Mouse (Mus musculus): ENCODE data around the gene Emilin1.

The Emilin1 gene

GRCm38 (mm10) chr5:30959198-30959854 lies 46.1 kb downstream of the Emilin1 start:
- in situ Hi-C loops (cut with MboI; ENCODE audit: low sequenced_read_pairs), result no loop called here

- in situ Hi-C loops (cut with MboI; ENCODE audit: low sequenced_read_pairs), result no loop called here
These were observed 46.8 kb downstream of the Emilin1 start, which contains the start of gene Preb for GRCm38 (mm10) chr5:30959966-30960501. Gene Preb, minus strand, starts transcription at chr5:30960361.

- in situ Hi-C loops (cut with MboI; ENCODE audit: low sequenced_read_pairs), result no loop called here
These were observed 47.6 kb downstream of the Emilin1 start for GRCm38 (mm10) chr5:30960814-30961213.

GRCm38 (mm10) chr5:30961545-30962505 lies 48.6 kb downstream of the Emilin1 start:
- in situ Hi-C loops (cut with MboI; ENCODE audit: low sequenced_read_pairs), result no loop called here

GRCm38 (mm10) chr5:30963916-30964315 lies 50.7 kb downstream of the Emilin1 start:
- in situ Hi-C loops (cut with MboI; ENCODE audit: low sequenced_read_pairs), result no loop called here

- in situ Hi-C loops (cut with MboI; ENCODE audit: low sequenced_read_pairs), result no loop called here
These were observed 53.0 kb downstream of the Emilin1 start for GRCm38 (mm10) chr5:30966189-30966588.

- in situ Hi-C loops (cut with MboI; ENCODE audit: low sequenced_read_pairs), result no loop called here
These were observed 55.2 kb downstream of the Emilin1 start, which contains the start of gene Tcf23 for GRCm38 (mm10) chr5:30968416-30968815. Gene Tcf23, plus strand, starts transcription at chr5:30968662.

- in situ Hi-C loops (cut with MboI; ENCODE audit: low sequenced_read_pairs), result no loop called here
These were observed 56.2 kb downstream of the Emilin1 start for GRCm38 (mm10) chr5:30969440-30969839.
